Mouse (Mus musculus) embryonic fibroblast, embryonic 13.5 days (primary cell): ENCODE results near the gene Itgb2l. TPM values are rescaled to one million over a fixed set of nuclear protein-coding genes. Genes with fewer than 3 reads are reported as not detected.

ENCODE experiments used
- H3K27ac ChIP-seq: 2 replicates; pipeline ENCODE4 v1.5.1; 2012; ENCODE audit warnings: low read length, control low read depth, inconsistent platforms; ENCODE audit not compliant: insufficient read depth
- H3K4me1 ChIP-seq: 2 replicates; pipeline ENCODE4 v1.6.1; 2011; ENCODE audit warnings: low read length; ENCODE audit not compliant: control insufficient read depth, insufficient read depth
- H3K4me3 ChIP-seq: 2 replicates; pipeline ENCODE4 v1.5.1; 2011; ENCODE audit warnings: mild to moderate bottlenecking, control low read depth, low read length; ENCODE audit not compliant: insufficient read depth
- CTCF ChIP-seq: IDR thresholded peaks from 2 replicates; pipeline ENCODE4 v1.5.1; 2011; ENCODE audit warnings: mild to moderate bottlenecking, control low read depth, low read length, moderate library complexity, borderline replicate concordance; ENCODE audit not compliant: insufficient read depth
- POLR2A ChIP-seq: IDR thresholded peaks from 2 replicates; pipeline ENCODE4 v1.6.1; 2011; ENCODE audit warnings: low read depth, mild to moderate bottlenecking, control low read depth, low read length, moderate library complexity
- polyA plus RNA-seq: library from polyadenylated mRNA; stranded (reverse); fragments of >200 nt; gene quantifications from 2 replicates; pipeline ENCODE4 v1.2.4, GENCODE M21; 2011; ENCODE audit warnings: low read depth; ENCODE audit not compliant: missing spikeins, insufficient read length

The Itgb2l gene
- polyA plus RNA-seq, 1 experiment: not detected

DNA sequence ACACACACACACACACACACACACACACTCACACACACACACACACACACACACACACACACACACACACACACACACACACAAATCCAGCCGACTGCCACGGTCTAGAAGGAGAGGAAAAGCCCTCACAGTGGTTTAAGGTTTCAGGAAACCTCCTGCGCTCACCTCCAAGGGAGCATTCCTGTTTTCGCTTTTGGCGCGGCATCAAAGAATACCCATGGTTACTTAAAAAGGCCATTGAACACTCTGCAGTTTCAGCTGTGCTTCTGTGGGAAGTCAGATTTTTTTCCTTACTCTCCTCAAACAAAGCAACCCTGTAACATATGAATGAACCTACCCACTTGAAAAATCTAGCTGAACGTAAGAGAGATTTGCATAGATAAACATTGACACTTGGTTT lies 67.1 kb downstream of the Itgb2l start:
- Histone ChIP-seq H3K27ac (no peak overlapping the region), H3K4me3 (no peak overlapping the region), H3K4me1 (no peaks in the 10 kb centered on the region; the same call in 1 of the 2 replicates)
- TF ChIP-seq CTCF (no peak), POLR2A (no peak)

DNA sequence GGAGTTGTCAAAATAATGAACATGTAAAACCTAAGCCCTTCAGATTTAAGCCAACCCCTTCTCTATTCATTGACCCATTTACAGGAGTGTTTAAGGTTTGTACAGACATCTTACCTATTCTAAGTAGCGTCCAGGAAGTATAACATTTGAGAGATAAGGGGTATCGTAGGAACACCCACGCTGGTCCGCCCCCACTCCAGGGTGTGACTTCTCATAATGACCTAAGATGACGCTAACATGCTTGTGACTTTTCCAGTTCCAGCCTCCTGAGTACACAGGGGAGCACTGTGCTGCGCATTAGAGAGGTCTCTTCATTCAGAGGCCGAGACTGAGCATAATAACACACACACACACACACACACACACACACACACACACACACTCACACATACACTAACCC lies 67.9 kb downstream of the Itgb2l start:
- H3K27ac ChIP-seq: no peak overlapping the region
- H3K4me1 ChIP-seq: no peaks in the 10 kb centered on the region; the same call in 1 of the 2 replicates
- no peak overlapping the region for H3K4me3 ChIP-seq
- no peak for TF ChIP-seq POLR2A
- TF ChIP-seq CTCF: no peak

DNA sequence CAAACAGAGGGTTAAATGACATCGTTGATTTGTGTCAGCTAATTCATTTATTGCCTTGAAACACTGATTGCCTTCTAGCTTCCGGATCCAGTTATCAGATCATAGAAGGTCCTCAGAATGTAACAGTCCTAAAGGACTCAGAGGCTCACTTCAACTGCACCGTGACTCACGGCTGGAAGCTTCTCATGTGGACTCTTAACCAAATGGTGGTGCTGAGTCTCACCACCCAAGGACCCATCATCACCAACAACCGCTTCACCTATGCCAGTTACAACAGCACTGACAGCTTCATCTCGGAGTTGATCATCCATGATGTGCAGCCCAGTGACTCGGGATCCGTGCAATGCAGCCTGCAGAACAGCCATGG lies 70.7 kb downstream of the Itgb2l start:
- Histone ChIP-seq H3K4me3 (no peak overlapping the region), H3K27ac (no peak overlapping the region), H3K4me1 (no peaks in the 10 kb centered on the region; the same call in 1 of the 2 replicates)
- no peak for TF ChIP-seq POLR2A
- no peak for TF ChIP-seq CTCF

Other genes with a start within 250 kb of the Itgb2l start
- gene Sh3bgr, start 243.2 kb downstream of the Itgb2l start, polyA plus RNA-seq: 6.3 and 6.9 TPM in 2 replicates
- gene B3galt5, start 207.8 kb downstream of the Itgb2l start, polyA plus RNA-seq: not detected in 2 replicates
- 1.8 TPM in 1 of 2 replicates, not detected in the other for gene Pcp4, start 24.0 kb upstream of the Itgb2l start, polyA plus RNA-seq